In the genomic region with DNA sequence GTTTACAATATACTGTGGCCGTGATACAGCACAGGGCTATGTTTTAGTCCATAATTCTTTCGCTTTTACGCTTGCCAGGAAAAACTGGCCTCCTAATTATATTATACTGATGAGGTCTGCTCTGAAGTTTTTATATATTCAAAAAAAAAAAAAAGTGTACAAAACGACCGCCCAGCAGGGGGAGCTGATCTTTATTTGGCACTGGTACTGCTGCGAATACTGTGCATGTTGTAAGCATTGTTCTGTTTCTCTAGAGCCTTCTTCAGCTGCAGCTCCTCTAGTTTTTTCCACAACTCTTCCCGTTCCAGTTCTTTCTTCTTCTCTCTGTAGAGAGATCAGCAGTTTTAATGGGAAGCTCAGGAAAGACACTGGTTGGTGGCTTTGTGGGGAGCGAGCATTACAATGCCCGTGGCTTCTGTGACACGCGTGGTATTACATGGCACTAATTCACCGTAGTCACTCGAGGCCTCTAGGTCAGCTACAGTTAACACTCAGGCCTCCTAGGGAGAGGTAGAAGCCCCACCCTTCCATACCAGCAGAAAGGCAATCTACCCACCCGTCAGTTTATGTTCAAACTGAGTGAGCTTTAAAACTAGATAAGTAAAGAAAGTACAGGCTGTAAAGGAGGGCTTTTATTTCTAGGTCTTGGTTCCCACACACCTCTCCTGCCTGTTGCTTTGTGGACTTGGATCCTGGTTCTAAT, we compare ENCODE assay signal across 8 mouse cellular contexts. TPM values are rescaled to one million over a fixed set of nuclear protein-coding genes. Genes with fewer than 3 reads are reported as not detected.
DNase-seq lines count a peak whose midpoint lies in the region; ATAC-seq and TF ChIP-seq lines count a peak whose summit lies in the region.

No protein-coding gene starts in this region.

- 53% methylated on average over 14 of the region's 14 CpGs for WGBS in neural tube, embryonic 15.5 days
- 56% methylated on average over 14 of the region's 14 CpGs for WGBS in heart, postnatal 0 days
- 60% methylated on average over 14 of the region's 14 CpGs for WGBS in limb, embryonic 11.5 days

- peak; percentile 58 for TF ChIP-seq CTCF in heart, postnatal 0 days (IDR thresholded peaks at IDR 0.05; ENCODE audit: low read depth)

- peak; percentile 18 to 45 for DNase-seq in cerebellum, adult 18-20 months
- no peak for DNase-seq in cerebellum, adult 11 months
- DNase-seq in neural tube, embryonic 10.5 days (ENCODE audit: extremely low spot score, low spot score): peak; percentile 34
- DNase-seq in cerebellum, postnatal 25 days: peak; percentile 44 to 74
- peak; percentile 55 for DNase-seq in heart, postnatal 0 days (ENCODE audit: low spot score)
- DNase-seq in limb, embryonic 11.5 days (ENCODE audit: low spot score): peak; percentile 73
- DNase-seq in right cerebral cortex, adult 2 months (ENCODE audit: low spot score in 2 of 2): peak; percentile 51 to 52

- H3K4me3 ChIP-seq in neural tube, embryonic 15.5 days (replicated peaks): no peak overlapping the region
- H3K4me3 ChIP-seq in heart, postnatal 0 days (ENCODE audit: low read depth, low read length): no peak overlapping the region
- no peak overlapping the region for H3K4me3 ChIP-seq in limb, embryonic 11.5 days (ENCODE audit: low read depth, low read length)

- no peaks in the 10 kb centered on the region for H3K4me1 ChIP-seq in neural tube, embryonic 15.5 days
- H3K4me1 ChIP-seq in heart, postnatal 0 days (ENCODE audit: control insufficient read depth, insufficient read depth): 0 out of 2 replicates have a peak, but pooled peaks cover 8% of the 10 kb centered on the region
- H3K4me1 ChIP-seq in limb, embryonic 11.5 days (ENCODE audit: control insufficient read depth, insufficient read depth, low read length): peaks cover 3% of the 10 kb centered on the region; the same call in 1 of the 2 replicates

- no peak for TF ChIP-seq EP300 in heart, postnatal 0 days (IDR thresholded peaks at IDR 0.05; ENCODE audit: low read depth)

- peaks cover 66% of the 10 kb centered on the region for H3K36me3 ChIP-seq in neural tube, embryonic 15.5 days
- H3K36me3 ChIP-seq in heart, postnatal 0 days (replicated peaks; ENCODE audit: control insufficient read depth, insufficient read depth, low read length): peaks cover 66% of the 10 kb centered on the region
- peaks cover 14% of the 10 kb centered on the region for H3K36me3 ChIP-seq in limb, embryonic 11.5 days (ENCODE audit: control insufficient read depth, insufficient read depth, low read length)

- H3K9me3 ChIP-seq in neural tube, embryonic 15.5 days (replicated peaks): no peaks in the 10 kb centered on the region
- no peaks in the 10 kb centered on the region for H3K9me3 ChIP-seq in heart, postnatal 0 days (replicated peaks; ENCODE audit: control insufficient read depth, low read length)
- no peaks in the 10 kb centered on the region for H3K9me3 ChIP-seq in limb, embryonic 11.5 days (ENCODE audit: control insufficient read depth, low read length)

- H3K9ac ChIP-seq in neural tube, embryonic 15.5 days (replicated peaks): no peak overlapping the region
- H3K9ac ChIP-seq in heart, postnatal 0 days (replicated peaks; ENCODE audit: low read depth, low read length): no peak overlapping the region
- H3K9ac ChIP-seq in limb, embryonic 11.5 days (ENCODE audit: low read length): no peak overlapping the region

- H3K27ac ChIP-seq in neural tube, embryonic 15.5 days (replicated peaks): no peak overlapping the region
- 0 out of 2 replicates have a peak overlapping the region, but pooled peaks have one; percentile 43 for H3K27ac ChIP-seq in heart, postnatal 0 days (ENCODE audit: low read depth)
- no peak overlapping the region for H3K27ac ChIP-seq in limb, embryonic 11.5 days (replicated peaks; ENCODE audit: low read depth, low read length)

- no peak overlapping the region for H3K4me2 ChIP-seq in neural tube, embryonic 15.5 days
- H3K4me2 ChIP-seq in heart, postnatal 0 days (ENCODE audit: low read depth, low read length): no peak overlapping the region
- no peak overlapping the region for H3K4me2 ChIP-seq in limb, embryonic 11.5 days (ENCODE audit: low read depth, severe bottlenecking)

- no peak for ATAC-seq in neural tube, embryonic 15.5 days (ENCODE audit: low FRiP score)
- no peak; the same call in 1 of the 2 replicates for ATAC-seq in heart, postnatal 0 days (ENCODE audit: insufficient read depth, low read depth)
- ATAC-seq in limb, embryonic 11.5 days (ENCODE audit: insufficient number of reproducible peaks, low FRiP score, low TSS enrichment, low read depth): no peak

- H3K27me3 ChIP-seq in neural tube, embryonic 15.5 days (replicated peaks): no peaks in the 10 kb centered on the region
- no peaks in the 10 kb centered on the region for H3K27me3 ChIP-seq in heart, postnatal 0 days (ENCODE audit: control insufficient read depth, insufficient read depth, low read length)
- H3K27me3 ChIP-seq in limb, embryonic 11.5 days (ENCODE audit: control insufficient read depth, insufficient read depth, low read length): no peaks in the 10 kb centered on the region

RNA-seq across cellular contexts. Expression of gene Tmem206, which starts 27.2 kb away (rescaled TPM):
- 29.8 and 30.6 TPM in 2 replicates for polyA plus RNA-seq in neural tube, embryonic 15.5 days (2015; fragmentation: Nextera tagmentation; extraction: Ambion mirVana)
- total RNA-seq in heart, postnatal 0 days (2014; rRNA removed; ENCODE audit: low replicate concordance): 5.3 and 11.4 TPM in 2 replicates
- polyA plus RNA-seq in heart, postnatal 0 days (2015; fragmentation: Nextera tagmentation; extraction: Ambion mirVana): 10.4 and 10.9 TPM in 2 replicates
- polyA plus RNA-seq in limb, embryonic 11.5 days (2014; fragmentation: Nextera tagmentation; extraction: Ambion mirVana): 26.8 and 28.4 TPM in 2 replicates

RNA-seq across cellular contexts. Expression of gene Nenf, which starts 34.9 kb away (rescaled TPM):
- polyA plus RNA-seq in neural tube, embryonic 15.5 days (2015; fragmentation: Nextera tagmentation; extraction: Ambion mirVana): 125 and 158 TPM in 2 replicates
- 209 and 250 TPM in 2 replicates for total RNA-seq in heart, postnatal 0 days (2014; rRNA removed; ENCODE audit: low replicate concordance)
- polyA plus RNA-seq in heart, postnatal 0 days (2015; fragmentation: Nextera tagmentation; extraction: Ambion mirVana): 166 and 171 TPM in 2 replicates
- polyA plus RNA-seq in limb, embryonic 11.5 days (2014; fragmentation: Nextera tagmentation; extraction: Ambion mirVana): 60.1 and 65.9 TPM in 2 replicates

RNA-seq across cellular contexts. Expression of gene Ppp2r5a, which starts 50.1 kb away (rescaled TPM):
- polyA plus RNA-seq in neural tube, embryonic 15.5 days (2015; fragmentation: Nextera tagmentation; extraction: Ambion mirVana): 8.7 and 11.9 TPM in 2 replicates
- 109 and 125 TPM in 2 replicates for total RNA-seq in heart, postnatal 0 days (2014; rRNA removed; ENCODE audit: low replicate concordance)
- polyA plus RNA-seq in heart, postnatal 0 days (2015; fragmentation: Nextera tagmentation; extraction: Ambion mirVana): 29.8 and 31.4 TPM in 2 replicates
- polyA plus RNA-seq in limb, embryonic 11.5 days (2014; fragmentation: Nextera tagmentation; extraction: Ambion mirVana): 17.0 and 20.3 TPM in 2 replicates
